Comparison of ENCODE assay signal across 9 mouse cellular contexts in the genomic region with DNA sequence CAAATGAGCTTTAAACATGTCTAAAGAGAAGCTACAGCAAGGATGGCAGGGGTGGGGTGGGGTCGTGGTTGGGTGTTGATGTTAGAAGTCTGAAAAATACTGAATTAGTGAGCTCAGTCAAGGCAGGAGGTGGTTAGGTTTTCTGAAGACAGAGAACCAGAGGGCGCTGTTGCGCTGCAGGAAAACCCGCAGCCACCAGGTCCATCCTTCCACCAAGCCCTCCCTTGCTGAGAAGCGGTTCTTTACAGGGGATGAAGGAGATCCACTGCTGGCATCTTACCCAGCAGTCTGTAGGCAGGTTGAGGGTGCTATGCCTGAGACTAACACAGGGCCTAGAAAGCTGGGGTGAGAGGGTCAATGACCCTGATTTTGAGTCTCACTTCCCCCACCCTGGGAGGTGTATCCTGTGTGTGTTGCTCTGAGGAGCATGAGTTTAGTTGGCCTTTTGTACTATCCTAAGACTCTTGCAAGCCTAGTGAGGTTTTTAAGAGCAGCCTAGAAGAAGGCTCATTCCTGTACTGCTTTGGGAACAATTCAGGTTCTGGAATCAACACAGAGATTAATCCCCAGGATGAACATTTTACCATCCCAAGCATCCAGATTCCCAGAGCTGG. TPM values are rescaled to one million over a fixed set of nuclear protein-coding genes. Genes with fewer than 3 reads are reported as not detected.
A peak's percentile ranks its signal among the peaks of the same experiment; 100 is the strongest.
DNase-seq lines count a peak whose midpoint lies in the region; ATAC-seq and TF ChIP-seq lines count a peak whose summit lies in the region.
"Had no signal": no experiment of that assay in that cellular context is flagged by ENCODE, and none has a peak within 500 bp of the region (broad histone marks: within the 10 kb centered on the region; RNA-seq: fewer than 3 reads in every experiment).

No protein-coding gene starts in this region.

- no peak overlapping the region for H3K27ac ChIP-seq in liver, embryonic 12.5 days
- H3K27ac ChIP-seq in forebrain, embryonic 15.5 days (replicated peaks): no peak overlapping the region
- H3K27ac ChIP-seq in hindbrain, postnatal 0 days: no peak overlapping the region
- H3K27ac ChIP-seq in limb, embryonic 11.5 days (replicated peaks; ENCODE audit: low read depth, low read length): no peak overlapping the region
- 0 out of 2 replicates have a peak overlapping the region, but pooled peaks have one; percentile 2 for H3K27ac ChIP-seq in neural tube, embryonic 15.5 days (replicated peaks)

- no peaks in the 10 kb centered on the region for H3K27me3 ChIP-seq in liver, embryonic 12.5 days (replicated peaks)
- H3K27me3 ChIP-seq in forebrain, embryonic 15.5 days: no peaks in the 10 kb centered on the region
- H3K27me3 ChIP-seq in hindbrain, postnatal 0 days (ENCODE audit: insufficient read depth, low read length): no peaks in the 10 kb centered on the region
- no peaks in the 10 kb centered on the region for H3K27me3 ChIP-seq in limb, embryonic 11.5 days (ENCODE audit: control insufficient read depth, insufficient read depth, low read length)
- no peaks in the 10 kb centered on the region for H3K27me3 ChIP-seq in neural tube, embryonic 15.5 days (replicated peaks)

- peaks cover 83% of the 10 kb centered on the region for H3K36me3 ChIP-seq in liver, embryonic 12.5 days
- no peaks in the 10 kb centered on the region for H3K36me3 ChIP-seq in forebrain, embryonic 15.5 days
- no peaks in the 10 kb centered on the region for H3K36me3 ChIP-seq in hindbrain, postnatal 0 days (ENCODE audit: insufficient read depth, low read length)
- H3K36me3 ChIP-seq in limb, embryonic 11.5 days (ENCODE audit: control insufficient read depth, insufficient read depth, low read length): no peaks in the 10 kb centered on the region
- H3K36me3 ChIP-seq in neural tube, embryonic 15.5 days: no peaks in the 10 kb centered on the region

- ATAC-seq in liver, embryonic 12.5 days: no peak
- peak; percentile 6; the same call in 1 of the 2 replicates for ATAC-seq in forebrain, embryonic 15.5 days (replicated peaks)
- ATAC-seq in hindbrain, postnatal 0 days: peak; percentile 51; the same call in 1 of the 2 replicates
- no peak for ATAC-seq in limb, embryonic 11.5 days (ENCODE audit: insufficient number of reproducible peaks, low FRiP score, low TSS enrichment, low read depth)
- no peak for ATAC-seq in neural tube, embryonic 15.5 days (ENCODE audit: low FRiP score)

- H3K4me2 ChIP-seq in liver, embryonic 12.5 days: no peak overlapping the region
- no peak overlapping the region for H3K4me2 ChIP-seq in forebrain, embryonic 15.5 days (replicated peaks)
- H3K4me2 ChIP-seq in hindbrain, postnatal 0 days (ENCODE audit: low read depth, low read length): no peak overlapping the region
- H3K4me2 ChIP-seq in limb, embryonic 11.5 days (ENCODE audit: low read depth, severe bottlenecking): no peak overlapping the region
- no peak overlapping the region for H3K4me2 ChIP-seq in neural tube, embryonic 15.5 days

- peak; percentile 71 for DNase-seq in liver
- DNase-seq in brain, adult 2 months (ENCODE audit: low read depth, low spot score): peak; percentile 90
- peak; percentile 84 for DNase-seq in hindbrain, postnatal 0 days (ENCODE audit: low spot score)
- peak; percentile 70 for DNase-seq in limb, embryonic 11.5 days (ENCODE audit: low spot score)
- DNase-seq in thymus, postnatal 14 days: peak; percentile 67

- peaks cover 54% of the 10 kb centered on the region for H3K4me1 ChIP-seq in liver, embryonic 12.5 days
- no peaks in the 10 kb centered on the region for H3K4me1 ChIP-seq in forebrain, embryonic 15.5 days
- no peaks in the 10 kb centered on the region for H3K4me1 ChIP-seq in hindbrain, postnatal 0 days (ENCODE audit: insufficient read depth, low read length)
- H3K4me1 ChIP-seq in limb, embryonic 11.5 days (ENCODE audit: control insufficient read depth, insufficient read depth, low read length): no peaks in the 10 kb centered on the region
- H3K4me1 ChIP-seq in neural tube, embryonic 15.5 days: no peaks in the 10 kb centered on the region; the same call in 1 of the 2 replicates

- no peak overlapping the region for H3K4me3 ChIP-seq in liver, embryonic 12.5 days
- H3K4me3 ChIP-seq in forebrain, embryonic 15.5 days: no peak overlapping the region
- H3K4me3 ChIP-seq in hindbrain, postnatal 0 days (ENCODE audit: low read length): no peak overlapping the region
- H3K4me3 ChIP-seq in limb, embryonic 11.5 days (ENCODE audit: low read depth, low read length): no peak overlapping the region
- H3K4me3 ChIP-seq in neural tube, embryonic 15.5 days (replicated peaks): no peak overlapping the region
- H3K4me3 ChIP-seq: erythroblast, embryonic 14.5 days had no signal

- no peak overlapping the region for H3K9ac ChIP-seq in liver, embryonic 12.5 days
- H3K9ac ChIP-seq in forebrain, embryonic 15.5 days (replicated peaks): no peak overlapping the region
- H3K9ac ChIP-seq in hindbrain, postnatal 0 days (replicated peaks; ENCODE audit: low read length): 0 out of 2 replicates have a peak overlapping the region, but pooled peaks have one; percentile 3
- no peak overlapping the region for H3K9ac ChIP-seq in limb, embryonic 11.5 days (ENCODE audit: low read length)
- no peak overlapping the region for H3K9ac ChIP-seq in neural tube, embryonic 15.5 days (replicated peaks)

- H3K9me3 ChIP-seq in liver, embryonic 12.5 days (replicated peaks): no peaks in the 10 kb centered on the region
- no peaks in the 10 kb centered on the region for H3K9me3 ChIP-seq in forebrain, embryonic 15.5 days
- H3K9me3 ChIP-seq in hindbrain, postnatal 0 days (ENCODE audit: low read length): no peaks in the 10 kb centered on the region
- H3K9me3 ChIP-seq in limb, embryonic 11.5 days (ENCODE audit: control insufficient read depth, low read length): no peaks in the 10 kb centered on the region
- H3K9me3 ChIP-seq in neural tube, embryonic 15.5 days (replicated peaks): no peaks in the 10 kb centered on the region

- TF ChIP-seq CTCF in hindbrain, postnatal 0 days (IDR thresholded peaks at IDR 0.05; ENCODE audit: low read depth): peak; percentile 87

- 5% methylated on average over 5 of the region's 5 CpGs for WGBS in liver, embryonic 12.5 days (ENCODE audit: insufficient replicate concordance)
- 6% methylated on average over 5 of the region's 5 CpGs for WGBS in forebrain, embryonic 15.5 days
- 4% methylated on average over 5 of the region's 5 CpGs for WGBS in hindbrain, postnatal 0 days
- WGBS in limb, embryonic 11.5 days: 3% methylated on average over 5 of the region's 5 CpGs
- 5% methylated on average over 5 of the region's 5 CpGs for WGBS in neural tube, embryonic 15.5 days

RNA-seq across cellular contexts. Expression of gene Slc22a21, which starts 22.1 kb away (rescaled TPM):
- 1.4 and 1.7 TPM in 2 replicates for polyA plus RNA-seq in liver, embryonic 12.5 days (2016; fragmentation: Nextera tagmentation; extraction: Ambion mirVana)
- 0.84 and 1.2 TPM in 2 replicates for polyA plus RNA-seq in forebrain, embryonic 15.5 days (2015; fragmentation: Nextera tagmentation; extraction: Ambion mirVana)
- 6.6 and 7.2 TPM in 2 replicates for total RNA-seq in hindbrain, postnatal 0 days (2014; rRNA removed)
- 6.2 and 6.3 TPM in 2 replicates for polyA plus RNA-seq in hindbrain, postnatal 0 days (2015; fragmentation: Nextera tagmentation; extraction: Ambion mirVana)
- polyA plus RNA-seq in limb, embryonic 11.5 days (2014; fragmentation: Nextera tagmentation; extraction: Ambion mirVana): 2.6 and 2.9 TPM in 2 replicates
- 4.5 and 4.7 TPM in 2 replicates for polyA plus RNA-seq in neural tube, embryonic 15.5 days (2015; fragmentation: Nextera tagmentation; extraction: Ambion mirVana)

RNA-seq across cellular contexts. Expression of gene Slc22a4, which starts 25.6 kb away (rescaled TPM):
- 39.5 and 42.0 TPM in 2 replicates for polyA plus RNA-seq in liver, embryonic 12.5 days (2016; fragmentation: Nextera tagmentation; extraction: Ambion mirVana)
- polyA plus RNA-seq in forebrain, embryonic 15.5 days (2015; fragmentation: Nextera tagmentation; extraction: Ambion mirVana): 1.1 and 1.2 TPM in 2 replicates
- 7.2 and 14.6 TPM in 2 replicates for total RNA-seq in hindbrain, postnatal 0 days (2014; rRNA removed)
- 7.2 and 8.8 TPM in 2 replicates for polyA plus RNA-seq in hindbrain, postnatal 0 days (2015; fragmentation: Nextera tagmentation; extraction: Ambion mirVana)
- polyA plus RNA-seq in limb, embryonic 11.5 days (2014; fragmentation: Nextera tagmentation; extraction: Ambion mirVana): 0.89 and 1.1 TPM in 2 replicates
- 5.9 TPM in 2 replicates for polyA plus RNA-seq in neural tube, embryonic 15.5 days (2015; fragmentation: Nextera tagmentation; extraction: Ambion mirVana)

Comparison
In these comparisons a context has a peak if more than half of its experiments do, and no peak if none do; other contexts are left out.
1. ATAC-seq: peak in forebrain, embryonic 15.5 days (single experiment) and hindbrain, postnatal 0 days (single experiment); none in liver, embryonic 12.5 days (single experiment), limb, embryonic 11.5 days (single experiment) and neural tube, embryonic 15.5 days (single experiment).
2. Peak in every context shown above with its lines, with median percentiles within 50 percentile points of each other: DNase-seq.